Mouse (Mus musculus) liver, adult 2 months (tissue): ENCODE results near the gene Zmym1. TPM values are rescaled to one million over a fixed set of nuclear protein-coding genes. Genes with fewer than 3 reads are reported as not detected.

Source experiments
- DNase-seq: peaks from one replicate; pipeline ENCODE4 v3.0.0-alpha.2; 2011; ENCODE audit warnings: low read depth, low spot score; ENCODE audit errors: extremely low read depth
- H3K27ac ChIP-seq: fragments of 200-500 bp; replicated peaks from 2 replicates; pipeline ENCODE4 v1.5.1; 2012; ENCODE audit warnings: low read depth, mild to moderate bottlenecking, control low read depth, inconsistent platforms, low read length; ENCODE audit not compliant: insufficient read depth
- H3K27me3 ChIP-seq: fragments of 200-500 bp; 2 replicates; pipeline ENCODE4 v1.6.1; 2012; ENCODE audit warnings: mild to moderate bottlenecking, moderate library complexity, low read length, inconsistent platforms; ENCODE audit not compliant: control insufficient read depth, insufficient read depth
- H3K36me3 ChIP-seq: fragments of 200-500 bp; 2 replicates; pipeline ENCODE4 v1.6.1; 2012; ENCODE audit warnings: low read length, inconsistent platforms; ENCODE audit not compliant: control insufficient read depth, insufficient read depth
- H3K4me1 ChIP-seq: fragments of 200-500 bp; 2 replicates; pipeline ENCODE4 v1.6.1; 2011; ENCODE audit warnings: low read length; ENCODE audit not compliant: control insufficient read depth, insufficient read depth
- H3K4me3 ChIP-seq: fragments of 200-500 bp; 2 replicates; pipeline ENCODE4 v1.5.1; 2011; ENCODE audit warnings: low read depth, mild to moderate bottlenecking, control low read depth, low read length, moderate library complexity; ENCODE audit not compliant: insufficient read depth
- H3K79me2 ChIP-seq: fragments of 200-500 bp; 2 replicates; pipeline ENCODE4 v1.6.1; 2012; ENCODE audit warnings: inconsistent platforms, mild to moderate bottlenecking, low read length, moderate library complexity; ENCODE audit not compliant: control insufficient read depth, insufficient read depth
- H3K9ac ChIP-seq: fragments of 200-500 bp; 2 replicates; pipeline ENCODE4 v1.6.1; 2012; ENCODE audit warnings: low read depth, mild to moderate bottlenecking, control low read depth, inconsistent platforms, low read length
- CTCF ChIP-seq: fragments of 200-500 bp; IDR thresholded peaks from 2 replicates; pipeline ENCODE4 v1.5.1; 2011; ENCODE audit warnings: low read depth, low read length, control low read depth
- POLR2A ChIP-seq: fragments of 200-500 bp; IDR thresholded peaks from 2 replicates; pipeline ENCODE4 v1.6.1; 2011; ENCODE audit warnings: low read length, control low read depth; ENCODE audit not compliant: insufficient read depth; ENCODE audit errors: extremely low read depth
- WGBS: fragments of 180-500 bp; shearing (Covaris S2); methylation state at CpG from one replicate; pipeline ENCODE4 v1.1.7; 2018; 5-methylcytosine and 5-hydroxymethylcytosine counted together
- polyA plus RNA-seq: library from polyadenylated mRNA; depleted of rRNA; stranded (reverse); fragments of >200 nt; gene quantifications from 2 replicates; pipeline ENCODE4 v1.2.3, GENCODE M21; 2012
- total RNA-seq: library from RNA; depleted of rRNA; stranded (reverse); fragments of >200 nt; gene quantifications from 2 replicates; pipeline ENCODE4 v1.2.3, GENCODE M21; 2014

Zmym1 gene
- total and polyA plus RNA-seq, 2 experiments = 0.62 to 5.0 TPM

DNA sequence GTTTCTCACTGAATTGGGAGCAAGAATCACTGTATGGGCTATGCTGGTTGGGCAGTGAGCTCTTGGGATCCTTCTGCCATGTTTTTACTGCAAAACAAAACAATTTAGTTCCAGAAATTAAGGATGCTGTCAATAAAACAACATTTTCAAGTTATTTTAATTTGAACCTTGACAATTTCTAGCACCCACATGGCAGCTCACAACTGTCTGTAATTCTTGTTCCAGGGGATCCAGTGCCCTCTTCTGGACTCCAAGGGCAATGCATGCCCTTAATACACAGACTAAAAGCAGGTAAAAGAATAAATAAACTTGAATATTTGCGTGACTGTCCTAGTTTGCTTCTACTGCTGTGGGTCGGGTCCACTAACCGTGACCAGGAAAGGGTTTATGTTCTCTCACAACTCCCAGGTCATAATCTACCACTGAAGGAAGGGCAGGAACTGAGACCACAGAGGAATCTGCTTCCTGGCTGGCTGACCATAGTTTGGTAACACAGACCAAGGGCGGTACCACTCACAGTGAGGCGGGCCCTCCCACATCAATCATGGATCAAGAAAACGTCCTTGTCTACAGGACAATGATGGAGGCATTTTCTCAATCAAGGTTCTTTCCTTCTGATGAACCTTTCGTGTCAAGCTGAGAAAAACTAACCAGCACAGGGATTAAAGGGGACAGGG, 6.3 kb downstream of the Zmym1 start:
- H3K36me3 ChIP-seq = peaks cover 16% of the 10 kb centered on the region; the same call in 1 of the 2 replicates

GRCm38 (mm10) chr4:127053071-127053470, 7.9 kb downstream of the Zmym1 start:
- no peak overlapping the region for H3K27ac ChIP-seq
- 96% methylated on average over 5 of the region's 5 CpGs for WGBS
- TF ChIP-seq POLR2A = no peak
- no peak for TF ChIP-seq CTCF
- peaks cover 2% of the 10 kb centered on the region; the same call in 1 of the 2 replicates for H3K79me2 ChIP-seq
- no peaks in the 10 kb centered on the region for H3K4me1 ChIP-seq
- no peaks in the 10 kb centered on the region for H3K27me3 ChIP-seq
- H3K36me3 ChIP-seq = peaks cover 23% of the 10 kb centered on the region
- no peak for DNase-seq
- no peak overlapping the region for H3K9ac ChIP-seq
- no peak overlapping the region for H3K4me3 ChIP-seq

More for the DNA sequence above, 6.3 kb downstream of the Zmym1 start:
- Histone ChIP-seq H3K79me2 (peaks cover 3% of the 10 kb centered on the region; the same call in 1 of the 2 replicates), H3K27me3 (no peaks in the 10 kb centered on the region), H3K27ac (no peak overlapping the region), H3K4me1 (no peaks in the 10 kb centered on the region), H3K9ac (no peak overlapping the region), H3K4me3 (no peak overlapping the region)
- WGBS = 90% methylated on average over 7 of the region's 7 CpGs
- no peak for TF ChIP-seq POLR2A
- TF ChIP-seq CTCF = peak; percentile 20; the same call in 1 of the 2 replicates
- no peak for DNase-seq

GRCm38 (mm10) chr4:127051121-127051520, 9.8 kb downstream of the Zmym1 start:
- no peak overlapping the region for H3K9ac ChIP-seq
- H3K36me3 ChIP-seq = peaks cover 25% of the 10 kb centered on the region
- H3K27me3 ChIP-seq = no peaks in the 10 kb centered on the region
- no peaks in the 10 kb centered on the region for H3K4me1 ChIP-seq
- 89% methylated on average over 8 of the region's 8 CpGs for WGBS
- no peak overlapping the region for H3K4me3 ChIP-seq
- no peak overlapping the region for H3K27ac ChIP-seq
- no peaks in the 10 kb centered on the region for H3K79me2 ChIP-seq
- no peak for TF ChIP-seq POLR2A
- no peak for TF ChIP-seq CTCF
- DNase-seq = no peak

- TF ChIP-seq POLR2A (no peak), CTCF (no peak)
- WGBS = 87% methylated on average over 4 of the region's 4 CpGs
- H3K79me2 ChIP-seq = no peaks in the 10 kb centered on the region
- peaks cover 21% of the 10 kb centered on the region for H3K36me3 ChIP-seq
- no peak overlapping the region for H3K9ac ChIP-seq
- no peak for DNase-seq
- no peak overlapping the region for H3K4me3 ChIP-seq
- H3K27me3 ChIP-seq = no peaks in the 10 kb centered on the region
- no peak overlapping the region for H3K27ac ChIP-seq
- no peaks in the 10 kb centered on the region for H3K4me1 ChIP-seq
These were observed 17.4 kb downstream of the Zmym1 start for GRCm38 (mm10) chr4:127043540-127043939.

DNA sequence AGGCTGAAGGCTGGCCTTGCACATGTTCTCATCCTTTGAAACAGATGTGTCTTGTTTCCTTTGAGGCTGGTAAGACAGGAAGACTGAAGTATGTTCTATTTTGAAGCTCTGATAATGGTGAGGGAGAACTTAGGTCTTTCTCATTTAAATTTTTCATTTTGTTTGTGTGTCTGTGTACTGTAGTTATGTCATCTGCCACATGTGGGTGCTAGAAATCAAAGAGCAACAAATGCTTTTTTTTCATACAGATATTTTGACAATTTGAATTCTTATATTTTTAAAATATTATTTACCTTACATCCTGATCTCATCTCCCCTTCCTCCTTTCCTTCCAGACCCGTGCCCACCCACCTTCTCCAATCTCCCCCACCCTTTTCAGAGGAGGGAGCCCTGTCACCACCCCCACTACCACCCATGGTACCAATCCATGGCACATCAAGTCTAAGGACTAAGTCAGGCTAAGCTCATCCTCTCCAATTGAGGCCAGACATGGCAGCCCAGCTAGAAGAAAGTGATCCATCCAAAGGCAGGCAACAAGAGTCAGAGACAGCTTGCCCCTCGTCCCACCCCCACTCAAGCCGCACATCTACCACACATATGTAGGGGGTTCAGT, 21.0 kb downstream of the Zmym1 start:
- TF ChIP-seq POLR2A (no peak), CTCF (no peak)

DNA sequence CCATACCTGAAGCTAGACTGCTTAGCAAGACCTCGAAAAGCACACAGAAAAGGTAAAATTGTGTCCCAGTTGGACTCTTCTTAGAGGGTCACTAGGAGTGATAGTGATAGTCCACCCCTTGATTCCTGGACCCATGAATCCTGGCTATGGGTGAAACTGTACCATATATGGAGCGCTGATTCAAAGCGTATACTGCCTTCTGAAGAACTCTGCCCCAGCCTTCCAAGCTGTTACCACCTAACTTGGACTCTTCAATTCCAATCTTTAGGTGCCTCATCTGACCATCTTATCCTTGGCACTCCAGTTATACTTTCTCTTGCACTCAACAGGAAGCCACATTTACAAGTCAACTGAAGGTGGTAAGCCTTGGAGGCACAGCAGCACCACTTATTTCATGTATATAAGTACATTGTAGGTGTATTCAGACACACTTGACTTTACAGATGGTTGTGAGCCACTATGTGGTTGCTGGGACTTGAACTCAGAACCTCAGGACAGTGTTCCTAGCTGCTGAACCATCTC, 22.1 kb downstream of the Zmym1 start:
- Histone ChIP-seq H3K27me3 (no peaks in the 10 kb centered on the region), H3K9ac (no peak overlapping the region), H3K36me3 (peaks cover 53% of the 10 kb centered on the region), H3K79me2 (no peaks in the 10 kb centered on the region), H3K4me1 (no peaks in the 10 kb centered on the region), H3K27ac (no peak overlapping the region), H3K4me3 (no peak overlapping the region)
- WGBS = 94% methylated on average over 3 of the region's 3 CpGs
- DNase-seq = no peak
- TF ChIP-seq CTCF = no peak
- no peak for TF ChIP-seq POLR2A

More for the DNA sequence above, 21.0 kb downstream of the Zmym1 start:
- DNase-seq = no peak
- Histone ChIP-seq H3K4me1 (no peaks in the 10 kb centered on the region), H3K36me3 (peaks cover 44% of the 10 kb centered on the region), H3K4me3 (no peak overlapping the region), H3K27ac (no peak overlapping the region), H3K79me2 (no peaks in the 10 kb centered on the region), H3K9ac (no peak overlapping the region), H3K27me3 (no peaks in the 10 kb centered on the region)
- WGBS = 79% methylated on average over 3 of the region's 3 CpGs
